28 mouse cellular contexts compared by ENCODE assay signal in the genomic region with DNA sequence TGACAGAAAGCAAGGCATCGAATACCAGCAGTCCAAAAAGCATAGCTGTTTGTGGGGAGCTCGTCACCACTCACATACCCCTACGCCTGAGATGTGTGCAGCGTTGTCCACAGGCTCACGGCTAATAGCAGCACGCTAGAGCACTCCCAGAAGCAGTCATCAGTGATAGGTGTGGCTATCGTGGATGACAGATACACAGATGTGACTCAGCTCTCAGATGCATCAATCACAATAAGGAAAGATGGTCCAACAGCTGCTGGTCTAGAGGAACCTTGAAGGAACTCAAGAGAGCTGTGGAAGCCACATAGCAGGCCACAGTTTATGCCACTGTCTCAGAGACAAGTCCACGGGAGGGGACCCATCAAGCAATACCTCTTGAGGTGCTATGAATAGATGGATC. TPM values are rescaled to one million over a fixed set of nuclear protein-coding genes. Genes with fewer than 3 reads are reported as not detected.
A peak's percentile ranks its signal among the peaks of the same experiment; 100 is the strongest.
DNase-seq lines count a peak whose midpoint lies in the region; ATAC-seq and TF ChIP-seq lines count a peak whose summit lies in the region.
"Had no signal": no experiment of that assay in that cellular context is flagged by ENCODE, and none has a peak within 500 bp of the region (broad histone marks: within the 10 kb centered on the region; RNA-seq: fewer than 3 reads in every experiment).

No protein-coding gene starts in this region.

- H3K4me3 ChIP-seq in gastrocnemius, adult 2 months: no peak overlapping the region
- no peak overlapping the region for H3K4me3 ChIP-seq in heart, embryonic 15.5 days
- H3K4me3 ChIP-seq in liver, postnatal 0 days (ENCODE audit: low read depth, low read length): no peak overlapping the region
- no peak overlapping the region for H3K4me3 ChIP-seq in liver, embryonic 12.5 days
- no peak overlapping the region for H3K4me3 ChIP-seq in myocyte
- H3K4me3 ChIP-seq: limb, embryonic 12.5 days; neural tube, embryonic 13.5 days; stomach, embryonic 15.5 days had no signal

- no peak for ATAC-seq in heart, embryonic 15.5 days (replicated peaks; ENCODE audit: insufficient number of reproducible peaks, insufficient read depth, low FRiP score, low read depth)
- ATAC-seq in liver, postnatal 0 days: no peak
- ATAC-seq in liver, embryonic 12.5 days: no peak
- no peak for ATAC-seq in activated CD4-positive, CD25-positive, alpha-beta regulatory T cell, adult 4 months
- ATAC-seq: CD4-positive, CD25-positive, alpha-beta regulatory T cell, adult 4 months; inflammation-experienced regulatory T-cells, adult 6 months had no signal

- H3K27me3 ChIP-seq in heart, embryonic 15.5 days: no peaks in the 10 kb centered on the region
- H3K27me3 ChIP-seq in liver, postnatal 0 days (ENCODE audit: insufficient read depth, low read length): no peaks in the 10 kb centered on the region
- H3K27me3 ChIP-seq in liver, embryonic 12.5 days (replicated peaks): 0 out of 2 replicates have a peak, but pooled peaks cover 7% of the 10 kb centered on the region
- H3K27me3 ChIP-seq in myocyte (ENCODE audit: control insufficient read depth, insufficient read depth, insufficient read length): no peaks in the 10 kb centered on the region
- H3K27me3 ChIP-seq: limb, embryonic 12.5 days; neural tube, embryonic 13.5 days; stomach, embryonic 15.5 days had no signal

- H3K79me2 ChIP-seq in myocyte (ENCODE audit: control insufficient read depth, insufficient read depth): no peaks in the 10 kb centered on the region

- H3K9ac ChIP-seq in heart, embryonic 15.5 days: no peak overlapping the region
- no peak overlapping the region for H3K9ac ChIP-seq in liver, postnatal 0 days (replicated peaks)
- no peak overlapping the region for H3K9ac ChIP-seq in liver, embryonic 12.5 days
- H3K9ac ChIP-seq: limb, embryonic 12.5 days; neural tube, embryonic 13.5 days; stomach, embryonic 15.5 days had no signal

- H3K4me1 ChIP-seq in heart, embryonic 15.5 days (replicated peaks): peaks cover 43% of the 10 kb centered on the region
- peaks cover 8% of the 10 kb centered on the region for H3K4me1 ChIP-seq in liver, postnatal 0 days (ENCODE audit: insufficient read depth)
- no peaks in the 10 kb centered on the region for H3K4me1 ChIP-seq in liver, embryonic 12.5 days

- no peak overlapping the region for H3ac ChIP-seq in myocyte (ENCODE audit: control insufficient read depth, insufficient read length)

- peak overlapping the region; percentile 66 for H3K27ac ChIP-seq in gastrocnemius, adult 2 months
- peak overlapping the region; percentile 70 for H3K27ac ChIP-seq in heart, embryonic 15.5 days
- peak overlapping the region; percentile 18; the same call in 1 of the 2 replicates for H3K27ac ChIP-seq in liver, postnatal 0 days (ENCODE audit: low read depth)
- H3K27ac ChIP-seq in liver, embryonic 12.5 days: no peak overlapping the region
- H3K27ac ChIP-seq: limb, embryonic 12.5 days; macrophage; neural tube, embryonic 13.5 days had no signal

- 52% methylated on average over 8 of the region's 8 CpGs for WGBS in heart, embryonic 15.5 days
- WGBS in liver, postnatal 0 days (ENCODE audit: insufficient replicate concordance): 67% methylated on average over 8 of the region's 8 CpGs
- WGBS in liver, embryonic 12.5 days (ENCODE audit: insufficient replicate concordance): 68% methylated on average over 8 of the region's 8 CpGs

- no peaks in the 10 kb centered on the region for H3K36me3 ChIP-seq in heart, embryonic 15.5 days
- H3K36me3 ChIP-seq in liver, postnatal 0 days (replicated peaks; ENCODE audit: insufficient read depth, low read length): no peaks in the 10 kb centered on the region
- H3K36me3 ChIP-seq in liver, embryonic 12.5 days: no peaks in the 10 kb centered on the region
- H3K36me3 ChIP-seq in myocyte (ENCODE audit: control insufficient read depth, insufficient read depth): no peaks in the 10 kb centered on the region
- H3K36me3 ChIP-seq: G1E; limb, embryonic 12.5 days; neural tube, embryonic 13.5 days; stomach, embryonic 15.5 days had no signal

- no peak for TF ChIP-seq CTCF in gastrocnemius, adult 2 months (IDR thresholded peaks at IDR 0.05)
- no peak for TF ChIP-seq CTCF in liver, postnatal 0 days (IDR thresholded peaks at IDR 0.05; ENCODE audit: low read depth)

- no peak for DNase-seq in gastrocnemius, adult 2 months
- DNase-seq in gastrocnemius, postnatal 14 days: no peak
- no peak for DNase-seq in heart, postnatal 14 days
- no peak for DNase-seq in liver, postnatal 0 days
- DNase-seq: cerebellum, adult 9-11 months; layer of hippocampus, adult 9-11 months; lung, adult 2 months; right cerebral cortex, postnatal 14 days; thymus, adult 2 months had no signal

- H3K4me2 ChIP-seq in heart, embryonic 15.5 days: no peak overlapping the region
- H3K4me2 ChIP-seq in liver, postnatal 0 days (ENCODE audit: low read depth, low read length): no peak overlapping the region
- H3K4me2 ChIP-seq in liver, embryonic 12.5 days: no peak overlapping the region
- H3K4me2 ChIP-seq in myocyte (ENCODE audit: low read depth): peak overlapping the region; percentile 63
- H3K4me2 ChIP-seq: limb, embryonic 12.5 days; midbrain, embryonic 11.5 days; neural tube, embryonic 13.5 days; stomach, embryonic 15.5 days had no signal

- intact Hi-C loops in gastrocnemius, adult 2 months (cut with DNase I): no loop called here
- intact Hi-C loops in gastrocnemius, postnatal 14 days (cut with DNase I; ENCODE audit: low total_unique reads): loop anchor here (5.0 kb wide), 1 partner anchor 46 kb away; no protein-coding TSS in a partner anchor
- intact Hi-C loops in heart, postnatal 14 days (cut with DNase I): no loop called here

- TF ChIP-seq EP300 in liver, postnatal 0 days (IDR thresholded peaks at IDR 0.05; ENCODE audit: low read depth): no peak

- no peaks in the 10 kb centered on the region for H3K9me3 ChIP-seq in heart, embryonic 15.5 days (replicated peaks)
- no peaks in the 10 kb centered on the region for H3K9me3 ChIP-seq in liver, postnatal 0 days (ENCODE audit: low read length)
- H3K9me3 ChIP-seq in liver, embryonic 12.5 days (replicated peaks): no peaks in the 10 kb centered on the region
- H3K9me3 ChIP-seq: G1E; limb, embryonic 12.5 days; neural tube, embryonic 13.5 days; stomach, embryonic 15.5 days had no signal

- no peak for TF ChIP-seq POLR2A in myocyte (IDR thresholded peaks at IDR 0.05; ENCODE audit: insufficient read length, low read depth)

TF ChIP-seq in myocyte, 11 proteins besides CTCF, POLR2A, EP300 and RAD21:
- no peak for TF ChIP-seq E2F4 (IDR thresholded peaks at IDR 0.05; ENCODE audit: insufficient read depth)
- no peak for TF ChIP-seq MYOG (IDR thresholded peaks at IDR 0.05; ENCODE audit: control insufficient read depth in 1 of 3, insufficient read depth in 1 of 3, insufficient read length in 2 of 3, low read depth in 2 of 3)
- TF ChIP-seq MAX (IDR thresholded peaks at IDR 0.05; ENCODE audit: low read depth): no peak
- no peak for TF ChIP-seq USF1 (IDR thresholded peaks at IDR 0.05; ENCODE audit: low read depth)
- peak in 2 of 3 experiments; percentile 52 to 55 for TF ChIP-seq MYOD1 (IDR thresholded peaks at IDR 0.05; ENCODE audit: control insufficient read depth in 1 of 3, insufficient read length in 2 of 3, low read depth in 2 of 3)
- no peak for TF ChIP-seq REST (IDR thresholded peaks at IDR 0.05; ENCODE audit: insufficient read depth, insufficient read length)
- TF ChIP-seq SRF (IDR thresholded peaks at IDR 0.05; ENCODE audit: control insufficient read depth, insufficient read length, low read depth): no peak

RNA-seq across cellular contexts. Expression of a gene that starts 27.3 kb away (rescaled TPM):
- total RNA-seq in gastrocnemius, adult 2 months (2021): 10 to 100 TPM in 1 of 2 experiments, 1 to 10 TPM in 1; 6.9 to 11.9 TPM
- 10 to 100 TPM; 17.1 to 18.9 TPM for total RNA-seq in gastrocnemius, postnatal 14 days (2021)
- 10.8 and 24.2 TPM in 2 replicates for polyA plus RNA-seq in heart, embryonic 15.5 days (2015; fragmentation: Nextera tagmentation; extraction: Ambion mirVana)
- total RNA-seq in heart, postnatal 14 days (2021): 10 to 100 TPM; 43.8 to 49.4 TPM
- 2.0 and 2.1 TPM in 2 replicates for polyA plus RNA-seq in liver, postnatal 0 days (2015; fragmentation: Nextera tagmentation; extraction: Ambion mirVana)
- 4.1 and 4.4 TPM in 2 replicates for polyA plus RNA-seq in liver, embryonic 12.5 days (2016; fragmentation: Nextera tagmentation; extraction: Ambion mirVana)
- 16.3 TPM for polyA plus RNA-seq in myocyte (2012; fragmentation: generic; extraction: Trizol)
- polyA plus RNA-seq in activated CD4-positive, CD25-positive, alpha-beta regulatory T cell, adult 4 months (2017; shearing (Covaris generic)): 10 to 100 TPM; 22.2 to 28.7 TPM

RNA-seq across cellular contexts. Expression of a gene that starts 36.0 kb away (rescaled TPM):
- 10 to 100 TPM; 34.4 to 53.7 TPM for total RNA-seq in gastrocnemius, adult 2 months (2021)
- total RNA-seq in gastrocnemius, postnatal 14 days (2021): 100 to 1,000 TPM in 1 of 2 experiments, 10 to 100 TPM in 1; 64.1 to 106 TPM
- polyA plus RNA-seq in heart, embryonic 15.5 days (2015; fragmentation: Nextera tagmentation; extraction: Ambion mirVana): 159 and 197 TPM in 2 replicates
- 100 to 1,000 TPM; 224 to 237 TPM for total RNA-seq in heart, postnatal 14 days (2021)
- 49.6 and 53.0 TPM in 2 replicates for polyA plus RNA-seq in liver, postnatal 0 days (2015; fragmentation: Nextera tagmentation; extraction: Ambion mirVana)
- 106 and 120 TPM in 2 replicates for polyA plus RNA-seq in liver, embryonic 12.5 days (2016; fragmentation: Nextera tagmentation; extraction: Ambion mirVana)
- 2.7 TPM for polyA plus RNA-seq in myocyte (2012; fragmentation: generic; extraction: Trizol)
- polyA plus RNA-seq in activated CD4-positive, CD25-positive, alpha-beta regulatory T cell, adult 4 months (2017; shearing (Covaris generic)): 1 to 10 TPM in 1 of 2 experiments, under 1 TPM in 1; 0.95 to 1.3 TPM
- total RNA-seq: monocyte, adult 5-6 weeks had no signal
- polyA plus RNA-seq: CD4-positive, CD25-positive, alpha-beta regulatory T cell, adult 4 months had no signal

RNA-seq across cellular contexts. Expression of a gene that starts 42.7 kb away (rescaled TPM):
- total RNA-seq in gastrocnemius, adult 2 months (2021): not detected
- not detected for total RNA-seq in gastrocnemius, postnatal 14 days (2021)
- not detected in 2 replicates for polyA plus RNA-seq in heart, embryonic 15.5 days (2015; fragmentation: Nextera tagmentation; extraction: Ambion mirVana)
- not detected for total RNA-seq in heart, postnatal 14 days (2021)
- not detected in 2 replicates for polyA plus RNA-seq in liver, postnatal 0 days (2015; fragmentation: Nextera tagmentation; extraction: Ambion mirVana)
- not detected in 2 replicates for polyA plus RNA-seq in liver, embryonic 12.5 days (2016; fragmentation: Nextera tagmentation; extraction: Ambion mirVana)
- not detected for polyA plus RNA-seq in myocyte (2012; fragmentation: generic; extraction: Trizol)
- polyA plus RNA-seq in activated CD4-positive, CD25-positive, alpha-beta regulatory T cell, adult 4 months (2017; shearing (Covaris generic)): not detected
- total RNA-seq: G1E; gastrocnemius, adult 8-10 months; left cerebral cortex, adult 8-10 months; monocyte, adult 5-6 weeks had no signal
- polyA plus RNA-seq: CD4-positive, CD25-positive, alpha-beta regulatory T cell, adult 4 months; embryonic facial prominence, embryonic 14.5 days; G1E; hindbrain, embryonic 11.5 days; inflammation-experienced regulatory T-cells, adult 6 months; kidney, embryonic 14.5 days; lung, adult 2 months; midbrain, embryonic 11.5 days; neural tube, embryonic 13.5 days; spleen, adult 2 months; stomach, embryonic 15.5 days; thymus, adult 2 months had no signal

Comparison
In these comparisons a context has a peak if more than half of its experiments do, and no peak if none do; other contexts are left out.
1. RNA of a gene that starts 36.0 kb away (polyA plus RNA-seq): 159 to 197 TPM in heart, embryonic 15.5 days, 106 to 120 TPM in liver, embryonic 12.5 days and 49.6 to 53.0 TPM in liver, postnatal 0 days; 2.7 TPM in myocyte (single experiment) and 0.95 to 1.3 TPM in activated CD4-positive, CD25-positive, alpha-beta regulatory T cell, adult 4 months; every median in the first group is over 10 times any median in the second.